Mouse (Mus musculus) olfactory bulb, adult 2 months (tissue): Measurements from ENCODE around the gene Cbln3.

Experiments
- CTCF ChIP-seq: fragments of 200-500 bp; IDR thresholded peaks from 2 replicates; pipeline ENCODE4 v1.5.1; 2012; ENCODE audit warnings: low read depth, mild to moderate bottlenecking, low read length, moderate library complexity; ENCODE audit not compliant: insufficient read depth
- POLR2A ChIP-seq: fragments of 200-500 bp; IDR thresholded peaks from 2 replicates; pipeline ENCODE4 v1.6.1; 2012; ENCODE audit warnings: mild to moderate bottlenecking, low read depth, low read length, moderate library complexity; ENCODE audit not compliant: insufficient read depth

DNA sequence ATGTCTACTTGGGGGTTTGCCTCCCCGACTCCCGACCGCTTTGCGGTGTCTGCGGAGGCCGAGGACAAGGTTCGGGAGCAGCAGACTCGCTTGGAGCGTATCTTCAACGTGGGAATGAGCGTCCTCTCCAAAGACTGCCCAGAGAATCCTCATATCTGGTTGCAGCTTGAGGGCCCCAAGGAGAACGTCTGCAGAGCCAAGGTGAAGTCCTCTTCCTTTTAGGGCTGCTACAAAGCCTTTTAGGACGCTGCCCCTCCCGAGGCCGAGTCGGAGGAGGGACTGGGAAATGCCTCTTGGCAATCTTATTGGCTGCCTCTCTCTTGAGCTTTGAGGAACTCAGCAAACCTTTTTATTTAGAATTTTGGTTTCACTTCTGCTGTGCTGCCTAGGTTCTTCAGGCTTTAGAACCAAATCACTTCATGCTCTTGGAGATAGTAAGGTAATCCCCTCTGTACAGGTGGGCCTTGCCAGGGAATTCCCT lies 1.6 kb upstream of the Cbln3 start:
- no peak for TF ChIP-seq CTCF
- TF ChIP-seq POLR2A: no peak
